Mouse (Mus musculus): ENCODE measurements around the gene Pih1d1.

DNA sequence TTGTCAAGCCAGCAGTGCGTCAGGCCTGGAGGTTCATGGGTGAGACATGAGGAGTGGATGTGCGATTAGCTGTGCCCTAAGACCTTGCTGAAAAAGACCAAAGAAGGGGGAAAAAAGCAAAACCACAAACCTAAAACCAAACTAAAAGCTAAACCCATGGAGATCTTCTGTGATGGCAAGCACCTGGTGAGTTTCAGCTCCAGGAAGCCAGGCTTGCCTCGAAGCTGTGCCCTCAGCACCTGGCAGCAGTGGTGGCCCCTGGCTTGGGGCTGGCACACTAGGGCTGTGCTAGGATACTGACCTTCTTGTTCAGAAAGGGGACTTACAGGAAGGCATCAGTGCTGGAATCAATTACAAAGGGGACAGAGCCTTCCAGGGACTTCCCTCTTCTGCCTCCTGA is 12.8 kb upstream of the Pih1d1 start:
- TF ChIP-seq CTCF (IDR thresholded peaks at IDR 0.05; ENCODE audit: low read depth) (no peak), EP300 (IDR thresholded peaks at IDR 0.05; ENCODE audit: low read depth) (no peak)

Measured in heart, postnatal 0 days (tissue).